Mouse (Mus musculus): ENCODE results near the gene Bmp6. TPM values are rescaled to one million over a fixed set of nuclear protein-coding genes. Genes with fewer than 3 reads are reported as not detected.

Bmp6 gene
- polyA plus RNA-seq, 1 experiment from 2014 or later: 0.12 TPM

GRCm38 (mm10) chr13:38533461-38533860 lies 188.6 kb downstream of the Bmp6 start:
- Histone ChIP-seq H3K36me3 (ENCODE audit: control insufficient read depth, insufficient read depth) (no peaks in the 10 kb centered on the region), H3K9me3 (replicated peaks; ENCODE audit: control insufficient read depth, low read length) (no peaks in the 10 kb centered on the region), H3K4me3 (ENCODE audit: low read depth, low read length) (no peak overlapping the region), H3K27ac (ENCODE audit: low read length) (no peak overlapping the region), H3K27me3 (ENCODE audit: control insufficient read depth, insufficient read depth, low read depth, low read length) (no peaks in the 10 kb centered on the region; the same call in 1 of the 2 replicates), H3K4me1 (ENCODE audit: control insufficient read depth, low read depth, low read length) (peaks cover 7% of the 10 kb centered on the region), H3K9ac (ENCODE audit: low read depth, low read length) (no peak overlapping the region), H3K4me2 (ENCODE audit: low read depth, low read length) (no peak overlapping the region)
- 68% methylated on average over 10 of the region's 10 CpGs for WGBS (ENCODE audit: insufficient replicate concordance)
- ATAC-seq (ENCODE audit: low read depth): no peak

- WGBS (ENCODE audit: insufficient replicate concordance): 42% methylated on average over 6 of the region's 6 CpGs
- ATAC-seq (ENCODE audit: low read depth): no peak
- no peak overlapping the region for H3K4me3 ChIP-seq (ENCODE audit: low read depth, low read length)
Measured at GRCm38 (mm10) chr13:38534016-38534415, 189.1 kb downstream of the Bmp6 start.

GRCm38 (mm10) chr13:38534731-38535130 lies 189.8 kb downstream of the Bmp6 start:
- no peak for ATAC-seq (ENCODE audit: low read depth)
- Histone ChIP-seq H3K4me3 (ENCODE audit: low read depth, low read length) (no peak overlapping the region), H3K4me1 (ENCODE audit: control insufficient read depth, low read depth, low read length) (no peaks in the 10 kb centered on the region), H3K36me3 (ENCODE audit: control insufficient read depth, insufficient read depth) (no peaks in the 10 kb centered on the region), H3K27ac (ENCODE audit: low read length) (no peak overlapping the region), H3K27me3 (ENCODE audit: control insufficient read depth, insufficient read depth, low read depth, low read length) (no peaks in the 10 kb centered on the region), H3K9ac (ENCODE audit: low read depth, low read length) (no peak overlapping the region), H3K9me3 (replicated peaks; ENCODE audit: control insufficient read depth, low read length) (no peaks in the 10 kb centered on the region), H3K4me2 (ENCODE audit: low read depth, low read length) (no peak overlapping the region)
- 37% methylated on average over 6 of the region's 6 CpGs for WGBS (ENCODE audit: insufficient replicate concordance)

More at GRCm38 (mm10) chr13:38534016-38534415, 189.1 kb downstream of the Bmp6 start:
- H3K27me3 ChIP-seq (ENCODE audit: control insufficient read depth, insufficient read depth, low read depth, low read length): no peaks in the 10 kb centered on the region
- no peaks in the 10 kb centered on the region for H3K36me3 ChIP-seq (ENCODE audit: control insufficient read depth, insufficient read depth)
- H3K27ac ChIP-seq (ENCODE audit: low read length): no peak overlapping the region
- peaks cover under 1% of the 10 kb centered on the region; the same call in 1 of the 2 replicates for H3K4me1 ChIP-seq (ENCODE audit: control insufficient read depth, low read depth, low read length)
- no peak overlapping the region for H3K9ac ChIP-seq (ENCODE audit: low read depth, low read length)
- H3K4me2 ChIP-seq (ENCODE audit: low read depth, low read length): no peak overlapping the region
- no peaks in the 10 kb centered on the region for H3K9me3 ChIP-seq (replicated peaks; ENCODE audit: control insufficient read depth, low read length)

- ATAC-seq (ENCODE audit: low read depth): no peak
- H3K4me1 ChIP-seq (ENCODE audit: control insufficient read depth, low read depth, low read length): no peaks in the 10 kb centered on the region
- H3K4me2 ChIP-seq (ENCODE audit: low read depth, low read length): no peak overlapping the region
- H3K9me3 ChIP-seq (replicated peaks; ENCODE audit: control insufficient read depth, low read length): no peaks in the 10 kb centered on the region
- H3K36me3 ChIP-seq (ENCODE audit: control insufficient read depth, insufficient read depth): no peaks in the 10 kb centered on the region
- no peaks in the 10 kb centered on the region for H3K27me3 ChIP-seq (ENCODE audit: control insufficient read depth, insufficient read depth, low read depth, low read length)
- no peak overlapping the region for H3K27ac ChIP-seq (ENCODE audit: low read length)
- H3K9ac ChIP-seq (ENCODE audit: low read depth, low read length): no peak overlapping the region
- no peak overlapping the region for H3K4me3 ChIP-seq (ENCODE audit: low read depth, low read length)
Measured at GRCm38 (mm10) chr13:38537521-38537920, 192.6 kb downstream of the Bmp6 start.

- no peaks in the 10 kb centered on the region for H3K9me3 ChIP-seq (replicated peaks; ENCODE audit: control insufficient read depth, low read length)
- no peaks in the 10 kb centered on the region for H3K4me1 ChIP-seq (ENCODE audit: control insufficient read depth, low read depth, low read length)
- WGBS (ENCODE audit: insufficient replicate concordance): 68% methylated on average over 7 of the region's 7 CpGs
- H3K4me3 ChIP-seq (ENCODE audit: low read depth, low read length): no peak overlapping the region
- H3K36me3 ChIP-seq (ENCODE audit: control insufficient read depth, insufficient read depth): no peaks in the 10 kb centered on the region
- no peak overlapping the region for H3K27ac ChIP-seq (ENCODE audit: low read length)
- no peak for ATAC-seq (ENCODE audit: low read depth)
- H3K27me3 ChIP-seq (ENCODE audit: control insufficient read depth, insufficient read depth, low read depth, low read length): no peaks in the 10 kb centered on the region
- H3K4me2 ChIP-seq (ENCODE audit: low read depth, low read length): no peak overlapping the region
- no peak overlapping the region for H3K9ac ChIP-seq (ENCODE audit: low read depth, low read length)
Measured at GRCm38 (mm10) chr13:38539192-38539900, 194.4 kb downstream of the Bmp6 start.

- Histone ChIP-seq H3K9me3 (replicated peaks; ENCODE audit: control insufficient read depth, low read length) (no peaks in the 10 kb centered on the region), H3K4me3 (ENCODE audit: low read depth, low read length) (no peak overlapping the region), H3K36me3 (ENCODE audit: control insufficient read depth, insufficient read depth) (no peaks in the 10 kb centered on the region), H3K9ac (ENCODE audit: low read depth, low read length) (no peak overlapping the region), H3K4me1 (ENCODE audit: control insufficient read depth, low read depth, low read length) (no peaks in the 10 kb centered on the region), H3K27ac (ENCODE audit: low read length) (no peak overlapping the region), H3K27me3 (ENCODE audit: control insufficient read depth, insufficient read depth, low read depth, low read length) (no peaks in the 10 kb centered on the region), H3K4me2 (ENCODE audit: low read depth, low read length) (no peak overlapping the region)
- 63% methylated on average over 8 of the region's 8 CpGs for WGBS (ENCODE audit: insufficient replicate concordance)
- no peak for ATAC-seq (ENCODE audit: low read depth)
Measured at GRCm38 (mm10) chr13:38543455-38544125, 198.7 kb downstream of the Bmp6 start.

GRCm38 (mm10) chr13:38544769-38545445 lies 200.0 kb downstream of the Bmp6 start:
- Histone ChIP-seq H3K36me3 (ENCODE audit: control insufficient read depth, insufficient read depth) (no peaks in the 10 kb centered on the region), H3K4me2 (ENCODE audit: low read depth, low read length) (no peak overlapping the region), H3K9ac (ENCODE audit: low read depth, low read length) (no peak overlapping the region), H3K4me1 (ENCODE audit: control insufficient read depth, low read depth, low read length) (no peaks in the 10 kb centered on the region), H3K27me3 (ENCODE audit: control insufficient read depth, insufficient read depth, low read depth, low read length) (no peaks in the 10 kb centered on the region), H3K4me3 (ENCODE audit: low read depth, low read length) (no peak overlapping the region), H3K27ac (ENCODE audit: low read length) (no peak overlapping the region), H3K9me3 (replicated peaks; ENCODE audit: control insufficient read depth, low read length) (no peaks in the 10 kb centered on the region)
- WGBS (ENCODE audit: insufficient replicate concordance): 64% methylated on average over 8 of the region's 8 CpGs
- ATAC-seq (ENCODE audit: low read depth): no peak

GRCm38 (mm10) chr13:38545460-38545859 lies 200.6 kb downstream of the Bmp6 start:
- H3K27ac ChIP-seq (ENCODE audit: low read length): no peak overlapping the region
- WGBS (ENCODE audit: insufficient replicate concordance): 55% methylated on average over 3 of the region's 3 CpGs

GRCm38 (mm10) chr13:38546754-38547153 lies 201.8 kb downstream of the Bmp6 start:
- WGBS (ENCODE audit: insufficient replicate concordance): 56% methylated on average over 4 of the region's 4 CpGs
- no peak for ATAC-seq (ENCODE audit: low read depth)
- Histone ChIP-seq H3K4me3 (ENCODE audit: low read depth, low read length) (no peak overlapping the region), H3K4me1 (ENCODE audit: control insufficient read depth, low read depth, low read length) (no peaks in the 10 kb centered on the region), H3K4me2 (ENCODE audit: low read depth, low read length) (no peak overlapping the region), H3K27ac (ENCODE audit: low read length) (no peak overlapping the region), H3K9ac (ENCODE audit: low read depth, low read length) (no peak overlapping the region), H3K9me3 (replicated peaks; ENCODE audit: control insufficient read depth, low read length) (no peaks in the 10 kb centered on the region), H3K36me3 (ENCODE audit: control insufficient read depth, insufficient read depth) (no peaks in the 10 kb centered on the region), H3K27me3 (ENCODE audit: control insufficient read depth, insufficient read depth, low read depth, low read length) (no peaks in the 10 kb centered on the region)

More at GRCm38 (mm10) chr13:38545460-38545859, 200.6 kb downstream of the Bmp6 start:
- Histone ChIP-seq H3K27me3 (ENCODE audit: control insufficient read depth, insufficient read depth, low read depth, low read length) (no peaks in the 10 kb centered on the region), H3K9ac (ENCODE audit: low read depth, low read length) (no peak overlapping the region), H3K4me3 (ENCODE audit: low read depth, low read length) (no peak overlapping the region), H3K4me2 (ENCODE audit: low read depth, low read length) (no peak overlapping the region), H3K9me3 (replicated peaks; ENCODE audit: control insufficient read depth, low read length) (no peaks in the 10 kb centered on the region), H3K4me1 (ENCODE audit: control insufficient read depth, low read depth, low read length) (no peaks in the 10 kb centered on the region), H3K36me3 (ENCODE audit: control insufficient read depth, insufficient read depth) (no peaks in the 10 kb centered on the region)
- ATAC-seq (ENCODE audit: low read depth): no peak
